Mouse (Mus musculus): ENCODE data around the gene Mfsd12. TPM values are rescaled to one million over a fixed set of nuclear protein-coding genes. Genes with fewer than 3 reads are reported as not detected.

Gene Mfsd12
- polyA plus RNA-seq (2015; fragmentation: Nextera tagmentation; extraction: Ambion mirVana): 11.7 and 22.3 TPM in 2 replicates

DNA sequence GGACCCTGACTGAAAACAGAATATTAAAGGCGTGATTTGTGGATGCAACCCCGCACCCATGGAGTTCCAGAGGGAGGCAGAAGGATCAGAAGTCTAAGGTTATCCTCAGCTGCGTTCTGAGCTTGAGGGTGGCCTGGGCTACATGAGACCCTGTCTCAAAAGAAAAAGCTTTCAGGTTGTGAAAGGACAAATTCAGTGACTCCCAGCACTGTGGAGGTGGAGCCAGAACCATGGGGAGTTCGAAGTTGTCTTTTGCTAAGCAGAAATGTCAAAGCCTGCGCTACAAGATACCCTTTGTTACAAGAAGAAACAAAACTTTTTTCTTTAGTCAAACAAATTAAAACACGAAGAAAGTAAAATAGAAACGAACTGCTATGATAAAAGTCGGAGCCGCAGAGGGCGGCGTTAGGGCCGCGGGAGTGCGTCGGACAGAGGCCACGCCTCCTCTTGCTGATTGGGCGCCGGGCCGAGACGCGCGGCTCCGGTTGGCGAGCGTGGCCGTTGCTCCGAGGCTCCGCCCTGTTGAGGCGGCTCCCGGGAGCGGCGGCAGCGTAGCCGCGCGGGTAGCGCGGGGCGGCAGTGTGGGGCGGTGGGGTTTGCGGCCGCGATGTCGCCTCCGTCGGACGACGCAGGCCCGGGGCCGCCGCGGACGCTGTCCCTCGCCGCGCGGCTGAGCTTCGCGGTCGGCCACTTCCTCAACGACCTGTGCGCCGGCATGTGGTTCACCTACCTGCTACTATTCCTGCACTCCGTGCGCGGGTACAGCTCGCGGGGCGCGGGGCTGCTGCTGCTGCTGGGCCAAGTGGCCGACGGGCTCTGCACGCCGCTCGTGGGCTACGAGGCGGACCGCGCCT is at the start of gene Mfsd12:
Gene Mfsd12, plus strand, starts transcription at position 501 of the 854 bp plus-strand sequence.
- H3K27me3 ChIP-seq: no peaks in the 10 kb centered on the region
- ATAC-seq (replicated peaks; ENCODE audit: insufficient number of reproducible peaks, insufficient read depth, low FRiP score, low read depth): peak; percentile 81
- H3K9ac ChIP-seq: peak within 1 kb of the TSS; percentile 95
- H3K4me2 ChIP-seq: peak within 1 kb of the TSS; percentile 98
- no peaks in the 10 kb centered on the region for H3K9me3 ChIP-seq (replicated peaks)
- H3K4me1 ChIP-seq (replicated peaks): peaks cover 54% of the 10 kb centered on the region
- no peaks in the 10 kb centered on the region for H3K36me3 ChIP-seq
- WGBS: 2% methylated on average over 79 of the region's 79 CpGs
- H3K27ac ChIP-seq: peak within 1 kb of the TSS; percentile 78
- H3K4me3 ChIP-seq: peak within 1 kb of the TSS; percentile 95

DNA sequence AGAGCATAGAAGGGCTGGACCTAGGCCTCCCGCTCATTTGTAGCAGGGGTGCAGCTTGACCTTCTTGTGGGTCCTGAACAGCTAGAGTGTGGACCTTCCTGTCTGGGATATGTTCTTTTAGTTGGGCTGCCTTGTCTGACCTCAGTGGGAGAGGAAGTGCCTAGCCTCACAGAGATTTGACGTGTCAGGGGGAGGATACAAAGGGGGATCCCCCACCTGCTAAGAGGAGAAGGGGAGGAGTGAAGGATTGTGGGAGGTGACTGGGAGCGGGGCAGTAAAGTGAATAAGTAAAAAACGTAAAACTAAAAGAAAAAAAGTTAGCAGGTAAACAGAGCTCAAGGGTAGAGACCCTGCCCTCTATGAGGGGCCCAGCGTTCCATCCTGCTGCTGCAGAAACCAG is 47.7 kb upstream of the Mfsd12 start:
- H3K27ac ChIP-seq: no peak overlapping the region
- H3K27me3 ChIP-seq: no peaks in the 10 kb centered on the region
- no peak overlapping the region for H3K4me3 ChIP-seq
- peaks cover 6% of the 10 kb centered on the region for H3K4me1 ChIP-seq (replicated peaks)
- H3K4me2 ChIP-seq: no peak overlapping the region
- H3K9me3 ChIP-seq (replicated peaks): no peaks in the 10 kb centered on the region
- no peak for ATAC-seq (replicated peaks; ENCODE audit: insufficient number of reproducible peaks, insufficient read depth, low FRiP score, low read depth)
- 85% methylated on average over 5 of the region's 5 CpGs for WGBS
- H3K36me3 ChIP-seq: peaks cover 87% of the 10 kb centered on the region
- no peak overlapping the region for H3K9ac ChIP-seq

GRCm38 (mm10) chr10:81313581-81313980 is 43.7 kb upstream of the Mfsd12 start:
- Histone ChIP-seq H3K4me2 (no peak overlapping the region), H3K4me3 (no peak overlapping the region), H3K27ac (no peak overlapping the region), H3K9ac (no peak overlapping the region), H3K27me3 (no peaks in the 10 kb centered on the region), H3K9me3 (replicated peaks) (no peaks in the 10 kb centered on the region), H3K4me1 (replicated peaks) (peaks cover 22% of the 10 kb centered on the region), H3K36me3 (peaks cover 75% of the 10 kb centered on the region)
- WGBS: 85% methylated on average over 13 of the region's 13 CpGs
- ATAC-seq (replicated peaks; ENCODE audit: insufficient number of reproducible peaks, insufficient read depth, low FRiP score, low read depth): no peak

GRCm38 (mm10) chr10:81314201-81314600 is 43.1 kb upstream of the Mfsd12 start:
- peaks cover 70% of the 10 kb centered on the region for H3K36me3 ChIP-seq
- H3K27ac ChIP-seq: no peak overlapping the region
- H3K4me1 ChIP-seq (replicated peaks): peaks cover 28% of the 10 kb centered on the region
- ATAC-seq (replicated peaks; ENCODE audit: insufficient number of reproducible peaks, insufficient read depth, low FRiP score, low read depth): no peak
- H3K4me3 ChIP-seq: no peak overlapping the region
- no peak overlapping the region for H3K9ac ChIP-seq
- no peaks in the 10 kb centered on the region for H3K27me3 ChIP-seq
- H3K9me3 ChIP-seq (replicated peaks): no peaks in the 10 kb centered on the region
- no peak overlapping the region for H3K4me2 ChIP-seq
- 76% methylated on average over 7 of the region's 7 CpGs for WGBS

GRCm38 (mm10) chr10:81315587-81315986 is 41.7 kb upstream of the Mfsd12 start:
- H3K36me3 ChIP-seq: peaks cover 57% of the 10 kb centered on the region
- H3K4me3 ChIP-seq: no peak overlapping the region
- no peak overlapping the region for H3K27ac ChIP-seq
- H3K27me3 ChIP-seq: no peaks in the 10 kb centered on the region
- WGBS: 87% methylated on average over 16 of the region's 16 CpGs
- H3K4me2 ChIP-seq: no peak overlapping the region
- H3K4me1 ChIP-seq (replicated peaks): peaks cover 37% of the 10 kb centered on the region
- no peak for ATAC-seq (replicated peaks; ENCODE audit: insufficient number of reproducible peaks, insufficient read depth, low FRiP score, low read depth)
- no peaks in the 10 kb centered on the region for H3K9me3 ChIP-seq (replicated peaks)
- no peak overlapping the region for H3K9ac ChIP-seq

GRCm38 (mm10) chr10:81316338-81317060 is 40.8 kb upstream of the Mfsd12 start:
- Histone ChIP-seq H3K9ac (peak overlapping the region; percentile 10; the same call in 1 of the 2 replicates), H3K4me3 (peak overlapping the region; percentile 29), H3K27ac (no peak overlapping the region), H3K9me3 (replicated peaks) (no peaks in the 10 kb centered on the region), H3K4me1 (replicated peaks) (peaks cover 37% of the 10 kb centered on the region), H3K27me3 (no peaks in the 10 kb centered on the region), H3K4me2 (peak overlapping the region; percentile 57), H3K36me3 (peaks cover 47% of the 10 kb centered on the region)
- 49% methylated on average over 16 of the region's 16 CpGs for WGBS
- ATAC-seq (replicated peaks; ENCODE audit: insufficient number of reproducible peaks, insufficient read depth, low FRiP score, low read depth): no peak

DNA sequence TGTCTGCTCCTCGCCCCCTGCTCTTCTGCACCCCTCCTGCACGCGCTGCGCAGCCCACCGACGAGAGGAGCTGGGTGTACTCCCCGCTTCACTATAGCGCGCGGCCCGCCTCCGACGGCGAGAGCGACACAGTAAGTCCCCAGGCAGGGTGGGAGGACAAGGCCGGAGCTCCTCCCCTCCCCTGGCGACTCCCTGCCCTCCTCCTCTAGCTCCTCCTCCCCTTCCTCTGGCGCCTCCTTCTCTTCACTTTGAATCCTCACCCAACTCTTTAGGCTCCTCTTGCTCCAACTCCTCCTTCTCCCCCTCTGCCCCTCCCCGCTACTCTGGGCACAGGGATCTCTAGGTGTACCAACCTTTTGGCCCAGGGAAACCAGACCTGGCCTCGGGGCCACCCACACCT is 40.0 kb upstream of the Mfsd12 start:
- H3K27ac ChIP-seq: no peak overlapping the region
- 22% methylated on average over 20 of the region's 20 CpGs for WGBS
- no peaks in the 10 kb centered on the region for H3K9me3 ChIP-seq (replicated peaks)
- H3K4me3 ChIP-seq: peak overlapping the region; percentile 29
- H3K4me2 ChIP-seq: peak overlapping the region; percentile 57
- no peaks in the 10 kb centered on the region for H3K27me3 ChIP-seq
- peaks cover 44% of the 10 kb centered on the region for H3K4me1 ChIP-seq (replicated peaks)
- peaks cover 40% of the 10 kb centered on the region for H3K36me3 ChIP-seq
- H3K9ac ChIP-seq: peak overlapping the region; percentile 10; the same call in 1 of the 2 replicates
- no peak for ATAC-seq (replicated peaks; ENCODE audit: insufficient number of reproducible peaks, insufficient read depth, low FRiP score, low read depth)

- 77% methylated on average over 13 of the region's 13 CpGs for WGBS
- peak overlapping the region; percentile 53; the same call in 1 of the 2 replicates for H3K9ac ChIP-seq
- peaks cover 47% of the 10 kb centered on the region for H3K4me1 ChIP-seq (replicated peaks)
- H3K27ac ChIP-seq: peak overlapping the region; percentile 91; the same call in 1 of the 2 replicates
- H3K27me3 ChIP-seq: no peaks in the 10 kb centered on the region
- no peak for ATAC-seq (replicated peaks; ENCODE audit: insufficient number of reproducible peaks, insufficient read depth, low FRiP score, low read depth)
- no peak overlapping the region for H3K4me3 ChIP-seq
- peak overlapping the region; percentile 65 for H3K4me2 ChIP-seq
- no peaks in the 10 kb centered on the region for H3K9me3 ChIP-seq (replicated peaks)
- peaks cover 41% of the 10 kb centered on the region for H3K36me3 ChIP-seq
These were observed 38.5 kb upstream of the Mfsd12 start for GRCm38 (mm10) chr10:81318589-81319329.

DNA sequence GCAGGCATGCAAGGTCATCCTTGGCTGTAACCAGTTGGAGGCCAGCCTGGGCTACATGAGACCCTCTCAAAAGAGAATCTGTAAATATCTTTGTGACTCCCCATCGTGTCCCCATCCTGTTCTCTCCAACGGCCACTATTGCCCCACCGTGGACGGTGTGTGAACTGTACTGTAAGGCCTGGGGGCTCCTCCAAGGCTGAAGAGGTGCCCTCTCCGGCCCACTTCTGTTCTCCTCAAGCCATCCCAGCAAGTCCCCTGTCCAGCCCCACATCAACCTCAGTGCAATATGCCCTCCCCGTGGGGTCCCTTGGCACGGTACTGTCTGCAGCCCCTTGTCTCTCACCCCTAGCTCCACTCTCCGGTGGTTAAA is 38.0 kb upstream of the Mfsd12 start:
- peak overlapping the region; percentile 80 for H3K4me3 ChIP-seq
- H3K36me3 ChIP-seq: peaks cover 41% of the 10 kb centered on the region
- no peak for ATAC-seq (replicated peaks; ENCODE audit: insufficient number of reproducible peaks, insufficient read depth, low FRiP score, low read depth)
- peak overlapping the region; percentile 65 for H3K4me2 ChIP-seq
- WGBS: 37% methylated on average over 8 of the region's 8 CpGs
- H3K4me1 ChIP-seq (replicated peaks): peaks cover 47% of the 10 kb centered on the region
- no peaks in the 10 kb centered on the region for H3K27me3 ChIP-seq
- peak overlapping the region; percentile 53 for H3K9ac ChIP-seq
- H3K9me3 ChIP-seq (replicated peaks): no peaks in the 10 kb centered on the region
- peak overlapping the region; percentile 91 for H3K27ac ChIP-seq

DNA sequence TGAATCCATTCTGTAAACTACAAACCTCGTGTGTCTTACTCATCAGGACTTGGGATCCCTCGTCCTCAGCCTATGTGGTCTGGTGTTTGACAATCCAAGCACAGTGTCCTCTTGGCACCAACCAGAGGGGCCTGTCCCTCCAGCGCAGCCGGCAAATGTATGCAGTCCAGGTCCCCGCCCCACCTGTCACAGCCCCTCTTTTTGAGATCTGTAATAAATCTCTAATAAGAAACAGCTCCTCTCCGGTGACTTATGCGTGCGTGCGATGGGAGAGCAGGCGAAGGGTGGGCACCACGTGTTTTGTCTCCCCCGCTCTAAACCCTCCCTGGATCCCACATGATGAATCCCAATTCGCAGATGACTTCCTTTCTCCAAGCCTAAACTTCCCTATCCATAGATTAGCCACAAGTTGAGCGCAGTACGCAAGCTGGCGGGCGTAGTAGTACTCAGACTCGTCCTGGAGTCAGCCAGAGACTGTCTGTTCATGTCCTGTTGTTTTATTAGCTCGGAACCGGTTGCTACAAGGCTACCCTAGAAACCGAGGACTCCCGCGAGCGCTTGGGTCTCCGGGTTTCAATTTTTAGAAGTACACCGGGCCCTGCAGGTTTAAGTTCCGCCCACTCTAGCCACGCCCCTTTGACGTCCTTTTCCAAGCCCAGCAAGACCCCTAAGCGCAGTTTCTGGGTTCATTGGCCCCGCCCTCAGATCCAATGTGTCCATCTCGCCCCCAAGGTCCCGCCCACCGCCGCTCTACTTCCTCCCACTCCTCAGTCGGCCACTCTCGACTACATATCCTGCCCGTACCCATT is 37.3 kb upstream of the Mfsd12 start:
- H3K9me3 ChIP-seq (replicated peaks): no peaks in the 10 kb centered on the region
- H3K4me3 ChIP-seq: peak overlapping the region; percentile 80
- ATAC-seq (replicated peaks; ENCODE audit: insufficient number of reproducible peaks, insufficient read depth, low FRiP score, low read depth): no peak; the same call in 1 of the 2 replicates
- H3K36me3 ChIP-seq: peaks cover 42% of the 10 kb centered on the region
- H3K27ac ChIP-seq: peak overlapping the region; percentile 91
- no peaks in the 10 kb centered on the region for H3K27me3 ChIP-seq
- peak overlapping the region; percentile 53 for H3K9ac ChIP-seq
- 1% methylated on average over 38 of the region's 38 CpGs for WGBS
- H3K4me1 ChIP-seq (replicated peaks): peaks cover 47% of the 10 kb centered on the region
- H3K4me2 ChIP-seq: peak overlapping the region; percentile 65
